Mouse (Mus musculus): ENCODE measurements around the gene Arpp19.

DNA sequence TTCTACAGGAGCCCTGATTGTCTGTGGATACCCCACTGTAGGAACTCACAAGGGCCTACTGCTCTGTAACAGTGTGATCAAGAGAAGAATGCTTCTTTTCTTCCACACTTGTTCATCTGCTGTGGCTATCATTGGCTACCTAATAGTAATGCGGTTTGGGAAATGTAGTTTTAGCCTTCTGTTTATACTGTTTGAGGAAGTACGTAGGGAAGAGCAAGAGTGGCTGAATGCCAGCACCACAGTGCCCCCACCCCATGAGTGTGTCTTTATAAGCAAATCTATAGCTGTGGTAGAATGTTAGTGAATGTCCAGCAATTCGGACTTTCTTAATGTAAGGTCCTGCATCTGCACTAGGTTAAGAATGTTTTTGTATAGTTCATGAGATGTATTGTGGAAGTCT lies 11.7 kb downstream of the Arpp19 start:
- TF ChIP-seq CTCF (IDR thresholded peaks at IDR 0.05; ENCODE audit: control insufficient read depth, insufficient read depth, low read length) = no peak
- no peak for TF ChIP-seq POLR2A (IDR thresholded peaks at IDR 0.05; ENCODE audit: borderline replicate concordance, control insufficient read depth, low read depth, low read length)
